In the genomic region with DNA sequence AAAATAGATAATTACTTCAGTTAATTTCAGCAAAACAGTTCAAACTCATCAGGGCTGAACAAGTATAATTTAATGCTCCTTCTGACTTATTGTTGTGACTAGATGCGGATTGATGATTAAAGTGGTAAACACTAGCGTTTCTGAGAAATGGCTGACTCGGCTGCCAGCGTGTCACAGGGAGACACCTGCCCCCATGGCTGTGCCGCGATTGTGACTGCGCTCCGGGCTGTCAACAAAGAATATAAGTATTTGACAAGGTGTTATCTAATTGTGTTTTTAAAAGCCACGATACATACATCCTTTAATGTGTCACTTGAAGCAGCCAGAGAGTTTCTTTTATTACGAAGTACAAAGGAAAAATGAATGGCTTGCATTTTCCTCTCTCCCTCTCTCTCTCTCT, we compare ENCODE assay signal across 14 mouse cellular contexts.
"Had no signal": no experiment of that assay in that cellular context is flagged by ENCODE, and none has a peak within 500 bp of the region (broad histone marks: within the 10 kb centered on the region; RNA-seq: fewer than 3 reads in every experiment).

No protein-coding gene starts in this region.

- H3K27me3 ChIP-seq: liver, embryonic 15.5 days; midbrain, embryonic 15.5 days; neural tube, embryonic 13.5 days; stomach, embryonic 15.5 days had no signal

- H3K4me3 ChIP-seq: limb, embryonic 12.5 days; liver, embryonic 15.5 days; midbrain, embryonic 10.5 days; midbrain, embryonic 15.5 days; neural tube, embryonic 13.5 days; stomach, embryonic 15.5 days had no signal

- H3K9ac ChIP-seq: limb, embryonic 12.5 days; liver, embryonic 15.5 days; midbrain, embryonic 15.5 days; neural tube, embryonic 13.5 days; stomach, embryonic 15.5 days had no signal

- H3K27ac ChIP-seq: limb, embryonic 12.5 days; liver, embryonic 15.5 days; midbrain, embryonic 10.5 days; midbrain, embryonic 15.5 days; neural tube, embryonic 13.5 days; stomach, embryonic 15.5 days had no signal

- DNase-seq: kidney, adult 8-10 months; kidney, postnatal 25 days; lung, adult 2 months; lung, postnatal 36 days; retina, postnatal 1 day; right cerebral cortex, postnatal 4 days; thymus, adult 2 months had no signal

- ATAC-seq: lung, postnatal 0 days; midbrain, embryonic 15.5 days had no signal

- H3K4me1 ChIP-seq: liver, embryonic 15.5 days; stomach, embryonic 15.5 days had no signal

- H3K36me3 ChIP-seq: limb, embryonic 12.5 days; liver, embryonic 15.5 days; midbrain, embryonic 10.5 days; midbrain, embryonic 15.5 days; neural tube, embryonic 13.5 days; stomach, embryonic 15.5 days had no signal

- H3K4me2 ChIP-seq: limb, embryonic 12.5 days; liver, embryonic 15.5 days; midbrain, embryonic 15.5 days; neural tube, embryonic 13.5 days; stomach, embryonic 15.5 days had no signal

- H3K9me3 ChIP-seq: limb, embryonic 12.5 days; liver, embryonic 15.5 days; midbrain, embryonic 10.5 days; midbrain, embryonic 15.5 days; neural tube, embryonic 13.5 days; stomach, embryonic 15.5 days had no signal
